Mouse (Mus musculus) splenic B cell, adult 2 months (primary cell): Measurements from ENCODE around the gene Prkg1.
A peak's percentile ranks its signal among the peaks of the same experiment; 100 is the strongest.

Experiments used
- DNase-seq: peaks from one replicate; pipeline ENCODE4 v3.0.0-alpha.2; 2011; ENCODE audit warnings: low read depth, low spot score
- H3K27me3 ChIP-seq: 2 replicates; pipeline ENCODE4 v1.6.1; 2012; ENCODE audit warnings: mild to moderate bottlenecking, low read length, moderate library complexity, mixed read lengths; ENCODE audit not compliant: control insufficient read depth, poor library complexity, insufficient read depth, severe bottlenecking
- H3K36me3 ChIP-seq: 2 replicates; pipeline ENCODE4 v1.6.1; 2012; ENCODE audit warnings: mild to moderate bottlenecking, low read length, moderate library complexity, mixed read lengths; ENCODE audit not compliant: control insufficient read depth, poor library complexity, insufficient read depth, severe bottlenecking

Gene Prkg1

GRCm38 (mm10) chr19:31197076-31197475, 567.8 kb downstream of the Prkg1 start:
- DNase-seq: no peak
- no peaks in the 10 kb centered on the region; the same call in 1 of the 2 replicates for H3K27me3 ChIP-seq
- H3K36me3 ChIP-seq: no peaks in the 10 kb centered on the region

GRCm38 (mm10) chr19:31188559-31189218, 576.1 kb downstream of the Prkg1 start:
- H3K27me3 ChIP-seq: no peaks in the 10 kb centered on the region
- no peaks in the 10 kb centered on the region for H3K36me3 ChIP-seq
- no peak for DNase-seq

- Histone ChIP-seq H3K36me3 (no peaks in the 10 kb centered on the region), H3K27me3 (no peaks in the 10 kb centered on the region)
- DNase-seq: no peak
These were observed 584.1 kb downstream of the Prkg1 start for GRCm38 (mm10) chr19:31180757-31181156.

- DNase-seq: no peak
- Histone ChIP-seq H3K36me3 (no peaks in the 10 kb centered on the region), H3K27me3 (no peaks in the 10 kb centered on the region)
These were observed 587.4 kb downstream of the Prkg1 start for GRCm38 (mm10) chr19:31177279-31177922.

GRCm38 (mm10) chr19:31170985-31171384, 593.8 kb downstream of the Prkg1 start:
- no peak for DNase-seq
- no peaks in the 10 kb centered on the region for H3K27me3 ChIP-seq
- no peaks in the 10 kb centered on the region for H3K36me3 ChIP-seq

- no peak for DNase-seq
- no peaks in the 10 kb centered on the region for H3K27me3 ChIP-seq
- H3K36me3 ChIP-seq: no peaks in the 10 kb centered on the region
These were observed 605.8 kb downstream of the Prkg1 start for GRCm38 (mm10) chr19:31158944-31159460.

- no peaks in the 10 kb centered on the region for H3K36me3 ChIP-seq
- no peak for DNase-seq
- no peaks in the 10 kb centered on the region for H3K27me3 ChIP-seq
These were observed 611.4 kb downstream of the Prkg1 start for GRCm38 (mm10) chr19:31153399-31153798.

- no peaks in the 10 kb centered on the region for H3K36me3 ChIP-seq
- DNase-seq: peak; percentile 2
- H3K27me3 ChIP-seq: no peaks in the 10 kb centered on the region
These were observed 614.9 kb downstream of the Prkg1 start for GRCm38 (mm10) chr19:31149902-31150301.

GRCm38 (mm10) chr19:31147457-31147856, 617.4 kb downstream of the Prkg1 start:
- H3K36me3 ChIP-seq: no peaks in the 10 kb centered on the region
- H3K27me3 ChIP-seq: no peaks in the 10 kb centered on the region
- DNase-seq: no peak

GRCm38 (mm10) chr19:31146156-31146555, 618.7 kb downstream of the Prkg1 start:
- Histone ChIP-seq H3K27me3 (no peaks in the 10 kb centered on the region), H3K36me3 (no peaks in the 10 kb centered on the region)
- no peak for DNase-seq

GRCm38 (mm10) chr19:31141905-31142304, 622.9 kb downstream of the Prkg1 start:
- H3K27me3 ChIP-seq: no peaks in the 10 kb centered on the region
- H3K36me3 ChIP-seq: no peaks in the 10 kb centered on the region
- no peak for DNase-seq

- DNase-seq: no peak
- no peaks in the 10 kb centered on the region for H3K36me3 ChIP-seq
- H3K27me3 ChIP-seq: no peaks in the 10 kb centered on the region
These were observed 628.5 kb downstream of the Prkg1 start for GRCm38 (mm10) chr19:31136316-31136715.

- Histone ChIP-seq H3K27me3 (no peaks in the 10 kb centered on the region), H3K36me3 (no peaks in the 10 kb centered on the region)
- DNase-seq: no peak
These were observed 632.2 kb downstream of the Prkg1 start for GRCm38 (mm10) chr19:31132614-31133013.

- no peaks in the 10 kb centered on the region for H3K36me3 ChIP-seq
- H3K27me3 ChIP-seq: no peaks in the 10 kb centered on the region
- no peak for DNase-seq
These were observed 640.2 kb downstream of the Prkg1 start for GRCm38 (mm10) chr19:31124628-31125027.

GRCm38 (mm10) chr19:31114690-31115089, 650.1 kb downstream of the Prkg1 start:
- DNase-seq: no peak
- Histone ChIP-seq H3K36me3 (no peaks in the 10 kb centered on the region), H3K27me3 (no peaks in the 10 kb centered on the region)
